Mouse (Mus musculus) testis, adult 2 months (tissue): ENCODE data around the gene Mia. TPM values are rescaled to one million over a fixed set of nuclear protein-coding genes. Genes with fewer than 3 reads are reported as not detected.

Experiments
- H3K27ac ChIP-seq: fragments of 200-500 bp; 2 replicates; pipeline ENCODE4 v1.5.1; 2012; ENCODE audit warnings: low read depth, low read length; ENCODE audit not compliant: control insufficient read depth, insufficient read depth
- H3K27me3 ChIP-seq: fragments of 200-500 bp; 2 replicates; pipeline ENCODE4 v1.6.1; 2012; ENCODE audit warnings: mild to moderate bottlenecking, low read length, moderate library complexity; ENCODE audit not compliant: control insufficient read depth, insufficient read depth
- H3K36me3 ChIP-seq: fragments of 200-500 bp; 2 replicates; pipeline ENCODE4 v1.6.1; 2012; ENCODE audit warnings: mild to moderate bottlenecking, low read length; ENCODE audit not compliant: control insufficient read depth, insufficient read depth
- H3K4me1 ChIP-seq: fragments of 200-500 bp; 2 replicates; pipeline ENCODE4 v1.6.1; 2012; ENCODE audit warnings: low read length; ENCODE audit not compliant: control insufficient read depth, insufficient read depth
- H3K4me3 ChIP-seq: fragments of 200-500 bp; 2 replicates; pipeline ENCODE4 v1.5.1; 2012; ENCODE audit warnings: low read depth, mild to moderate bottlenecking, low read length, moderate library complexity, mixed read lengths; ENCODE audit not compliant: control insufficient read depth
- CTCF ChIP-seq: fragments of 200-500 bp; IDR thresholded peaks from 2 replicates; pipeline ENCODE4 v1.5.1; 2012; ENCODE audit warnings: low read depth, mild to moderate bottlenecking, inconsistent platforms, low read length, moderate library complexity; ENCODE audit not compliant: control insufficient read depth, insufficient read depth, insufficient replicate concordance
- POLR2A ChIP-seq: fragments of 200-500 bp; IDR thresholded peaks from 2 replicates; pipeline ENCODE4 v1.6.1; 2012; ENCODE audit warnings: low read depth, mild to moderate bottlenecking, inconsistent platforms, low read length, moderate library complexity; ENCODE audit not compliant: control insufficient read depth
- polyA plus RNA-seq: library from polyadenylated mRNA; depleted of rRNA; stranded (reverse); fragments of >200 nt; gene quantifications from 2 replicates; pipeline ENCODE4 v1.2.3, GENCODE M21; 2012

Mia gene
- polyA plus RNA-seq, 1 experiment: 6.9 TPM

DNA sequence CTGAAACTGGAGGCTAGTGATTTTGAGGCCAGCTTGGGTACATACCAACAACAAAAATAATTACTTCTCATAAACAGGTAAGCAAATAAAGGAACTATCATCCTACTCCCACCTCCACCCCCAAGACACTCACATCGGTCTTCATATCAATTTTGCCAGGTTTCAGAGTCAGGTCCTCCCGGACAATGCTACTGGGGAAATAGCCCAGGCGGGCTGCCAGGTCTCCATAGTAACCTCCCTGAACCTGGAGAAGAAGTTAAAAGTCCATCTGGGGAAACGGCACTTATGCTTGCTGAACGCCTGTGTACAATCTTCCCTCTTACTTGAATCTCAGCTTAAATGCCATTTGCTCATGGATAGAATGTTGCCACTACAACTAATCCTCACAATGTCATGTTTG is 921 bp downstream of the Mia start:
- TF ChIP-seq POLR2A (no peak), CTCF (no peak)
- no peak overlapping the region for H3K4me3 ChIP-seq
- H3K27ac ChIP-seq: no peak overlapping the region
- H3K27me3 ChIP-seq: no peaks in the 10 kb centered on the region
- H3K4me1 ChIP-seq: peaks cover 10% of the 10 kb centered on the region
- no peaks in the 10 kb centered on the region for H3K36me3 ChIP-seq

DNA sequence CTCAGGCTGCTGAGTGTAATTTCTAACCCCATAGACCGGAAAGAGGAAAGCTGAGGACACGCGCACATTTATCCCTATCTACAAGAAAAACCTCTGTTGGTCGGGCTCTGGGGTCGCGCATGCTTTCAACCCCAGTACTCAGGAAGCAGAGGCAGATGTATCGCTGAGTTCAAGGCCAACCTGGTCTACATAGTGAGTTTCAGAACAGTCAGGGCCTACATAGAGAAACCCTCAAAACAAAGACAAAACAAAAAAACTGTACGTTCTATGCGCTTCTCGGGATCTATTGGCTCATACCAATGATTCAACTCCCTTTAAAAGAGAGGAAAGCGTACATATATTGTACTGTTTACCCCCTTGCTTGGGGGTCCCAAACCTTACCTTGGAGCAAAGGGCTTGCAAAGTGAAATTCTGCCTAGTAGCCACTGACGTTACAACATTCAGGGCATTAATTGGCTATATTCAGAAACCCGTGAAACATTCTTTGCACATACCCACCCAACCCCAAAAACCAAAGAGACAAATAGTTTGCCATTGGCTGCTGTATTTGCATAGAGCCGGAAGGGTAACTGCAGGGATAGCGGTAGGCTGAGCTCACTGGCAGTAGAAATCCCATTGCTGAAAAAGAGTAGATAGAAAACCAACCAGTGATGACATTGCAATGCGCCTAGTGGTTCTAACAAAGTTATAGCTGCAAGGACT is 1.6 kb downstream of the Mia start:
- TF ChIP-seq POLR2A (no peak), CTCF (no peak)
- Histone ChIP-seq H3K36me3 (no peaks in the 10 kb centered on the region), H3K27me3 (no peaks in the 10 kb centered on the region), H3K4me3 (peak overlapping the region; percentile 93), H3K27ac (peak overlapping the region; percentile 45), H3K4me1 (peaks cover 10% of the 10 kb centered on the region)

DNA sequence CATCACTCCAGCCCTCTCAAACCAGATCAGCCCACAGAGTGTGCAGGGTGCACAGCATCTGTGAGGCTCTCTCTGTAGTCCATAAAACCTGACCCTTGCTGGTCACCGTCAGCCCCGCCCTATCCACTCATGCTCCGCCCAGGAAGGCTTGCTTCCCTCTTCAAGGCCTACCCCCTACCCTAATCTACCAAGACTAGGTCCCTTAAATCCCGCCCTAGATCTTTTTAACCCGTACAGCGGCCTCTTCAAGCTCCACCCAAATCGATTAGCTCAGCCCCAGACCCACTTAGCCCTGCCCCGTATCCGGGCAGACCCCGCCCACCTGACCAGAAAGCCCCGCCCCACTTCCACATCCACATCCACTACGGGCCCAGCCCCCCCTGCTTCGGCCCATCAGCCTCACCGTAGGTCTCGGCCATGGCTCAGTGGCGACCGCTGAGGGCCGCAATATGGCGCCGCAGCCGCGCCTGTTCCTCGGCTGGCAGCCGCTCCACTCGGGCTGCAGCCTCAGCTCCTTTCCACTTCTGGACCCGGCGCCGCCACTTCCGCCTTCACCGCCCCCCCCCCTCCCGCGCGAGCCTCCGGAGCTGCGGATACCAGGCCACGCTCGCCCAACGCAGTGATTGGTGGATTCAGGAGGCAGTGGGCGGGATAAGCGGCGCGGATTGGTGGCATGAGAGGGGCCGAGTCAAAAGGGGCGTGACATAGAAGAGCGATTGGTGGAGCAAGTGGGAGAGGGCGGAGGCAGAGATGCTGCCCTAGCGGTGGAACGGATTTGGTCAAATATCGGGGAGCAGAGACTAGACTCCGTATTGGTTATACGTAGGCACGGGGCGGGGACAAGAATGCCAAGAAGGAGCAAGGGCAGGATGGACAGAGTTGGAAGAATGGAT is 2.4 kb downstream of the Mia start, which contains the start of gene Rab4b:
Gene Rab4b, minus strand, starts transcription at position 573 of the 893 bp plus-strand sequence.
- TF ChIP-seq POLR2A (peak; percentile 40), CTCF (peak; percentile 42; the same call in 1 of the 2 replicates)
- no peaks in the 10 kb centered on the region for H3K36me3 ChIP-seq
- H3K27ac ChIP-seq: peak within 1 kb of the TSS; percentile 78
- peaks cover 10% of the 10 kb centered on the region for H3K4me1 ChIP-seq
- H3K27me3 ChIP-seq: no peaks in the 10 kb centered on the region
- H3K4me3 ChIP-seq: peak within 1 kb of the TSS; percentile 93

DNA sequence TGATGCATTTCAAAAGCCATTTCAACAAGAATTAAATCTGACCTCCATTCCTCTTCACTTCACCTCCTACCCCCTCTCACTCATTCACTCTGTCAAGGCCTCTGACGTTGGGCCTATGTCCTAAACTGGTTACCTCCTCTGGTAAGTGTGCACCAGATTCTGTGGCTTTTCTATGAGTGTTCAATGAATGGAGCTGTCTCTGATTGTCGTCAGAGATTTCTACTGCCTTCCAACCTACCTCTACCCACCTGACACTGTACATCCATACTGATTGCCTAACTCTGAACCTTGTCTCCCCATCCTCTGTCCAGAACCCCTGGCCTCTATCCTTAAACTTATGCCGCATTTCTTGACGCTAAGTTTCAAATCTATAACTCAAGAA is 3.0 kb downstream of the Mia start:
- Histone ChIP-seq H3K27me3 (no peaks in the 10 kb centered on the region), H3K4me3 (peak overlapping the region; percentile 93), H3K27ac (peak overlapping the region; percentile 54), H3K36me3 (no peaks in the 10 kb centered on the region), H3K4me1 (peaks cover 10% of the 10 kb centered on the region)
- TF ChIP-seq CTCF (no peak), POLR2A (no peak)

DNA sequence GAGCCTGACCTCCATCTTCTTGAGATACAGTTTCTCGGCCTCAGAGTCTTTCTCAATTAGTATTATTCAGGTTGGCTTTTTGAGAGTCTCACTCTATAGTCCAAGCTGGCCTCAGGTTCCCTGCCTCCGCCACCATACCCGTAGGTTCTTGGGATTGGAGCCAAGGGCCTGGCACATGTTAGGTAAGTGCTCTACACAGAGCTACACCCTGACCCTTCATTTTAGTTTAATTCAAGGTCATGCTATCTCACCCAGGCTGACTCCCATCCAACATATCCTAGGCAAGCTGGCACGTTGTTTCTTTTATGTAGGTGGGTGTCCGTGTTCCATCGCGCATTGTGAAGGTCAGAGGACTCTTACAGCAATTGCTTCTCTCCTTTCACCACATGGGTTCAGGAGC is 6.1 kb downstream of the Mia start:
- no peaks in the 10 kb centered on the region for H3K36me3 ChIP-seq
- no peaks in the 10 kb centered on the region for H3K27me3 ChIP-seq
- no peak overlapping the region for H3K4me3 ChIP-seq
- no peak for TF ChIP-seq CTCF
- TF ChIP-seq POLR2A: no peak
- H3K4me1 ChIP-seq: peaks cover 6% of the 10 kb centered on the region
- peak overlapping the region; percentile 42 for H3K27ac ChIP-seq

DNA sequence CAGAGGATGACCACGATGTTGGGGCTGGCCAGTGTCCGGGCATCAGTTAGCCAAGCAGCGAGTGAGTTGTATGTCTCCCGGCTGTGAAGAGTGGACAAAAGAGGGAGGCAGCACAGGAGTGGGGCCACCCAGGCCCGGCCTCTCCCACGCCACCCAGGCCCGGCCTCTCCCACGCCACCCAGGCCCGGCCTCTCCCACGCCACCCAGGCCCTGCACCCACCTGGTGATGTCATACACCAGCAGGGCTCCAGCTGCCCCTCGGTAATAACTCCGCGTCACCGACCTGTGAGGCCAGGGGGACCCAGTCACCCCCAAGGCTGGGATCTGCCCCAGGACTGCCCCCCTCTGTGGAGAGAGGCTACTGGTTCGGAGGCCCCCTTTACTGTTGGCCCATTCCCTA is 6.5 kb downstream of the Mia start:
- peak overlapping the region; percentile 37 for H3K4me3 ChIP-seq
- H3K4me1 ChIP-seq: peaks cover 6% of the 10 kb centered on the region
- TF ChIP-seq POLR2A (no peak), CTCF (no peak)
- no peaks in the 10 kb centered on the region for H3K27me3 ChIP-seq
- H3K36me3 ChIP-seq: no peaks in the 10 kb centered on the region
- H3K27ac ChIP-seq: peak overlapping the region; percentile 67

DNA sequence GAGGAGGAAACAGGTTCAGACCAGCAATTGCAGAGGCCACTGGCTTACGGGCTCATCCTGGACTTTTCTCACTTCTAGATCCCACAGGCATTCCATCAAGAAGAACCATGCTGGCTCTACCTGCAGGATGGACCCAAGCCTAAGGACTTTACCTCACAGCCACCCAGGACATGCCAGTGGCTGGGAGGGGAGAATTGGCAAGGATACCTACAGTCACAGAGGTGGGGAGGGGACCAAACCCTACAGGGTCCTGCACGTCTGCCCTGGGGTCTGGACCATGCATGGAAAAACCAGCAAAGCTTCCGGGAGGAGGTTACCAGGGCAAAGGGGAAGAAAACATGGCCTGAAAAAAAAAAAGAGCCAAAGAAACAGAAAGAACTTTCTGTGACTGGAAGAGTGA is 10.0 kb downstream of the Mia start:
- Histone ChIP-seq H3K4me1 (peaks cover 12% of the 10 kb centered on the region), H3K4me3 (no peak overlapping the region), H3K27me3 (no peaks in the 10 kb centered on the region), H3K27ac (no peak overlapping the region), H3K36me3 (no peaks in the 10 kb centered on the region)
- no peak for TF ChIP-seq CTCF
- TF ChIP-seq POLR2A: no peak
